Mouse (Mus musculus) urinary bladder, adult 2 months (tissue): ENCODE data around the gene 1700017N19Rik. TPM values are rescaled to one million over a fixed set of nuclear protein-coding genes. Genes with fewer than 3 reads are reported as not detected.

ENCODE experiments used
- DNase-seq: peaks from one replicate; pipeline ENCODE4 v3.0.0; 2022; ENCODE audit warnings: low spot score
- polyA plus RNA-seq: library from polyadenylated mRNA; depleted of rRNA; stranded (reverse); fragments of >200 nt; gene quantifications from 2 replicates; pipeline ENCODE4 v1.2.3, GENCODE M21; 2012; rRNA removed

1700017N19Rik gene
- polyA plus RNA-seq, 1 experiment, result not detected

DNA sequence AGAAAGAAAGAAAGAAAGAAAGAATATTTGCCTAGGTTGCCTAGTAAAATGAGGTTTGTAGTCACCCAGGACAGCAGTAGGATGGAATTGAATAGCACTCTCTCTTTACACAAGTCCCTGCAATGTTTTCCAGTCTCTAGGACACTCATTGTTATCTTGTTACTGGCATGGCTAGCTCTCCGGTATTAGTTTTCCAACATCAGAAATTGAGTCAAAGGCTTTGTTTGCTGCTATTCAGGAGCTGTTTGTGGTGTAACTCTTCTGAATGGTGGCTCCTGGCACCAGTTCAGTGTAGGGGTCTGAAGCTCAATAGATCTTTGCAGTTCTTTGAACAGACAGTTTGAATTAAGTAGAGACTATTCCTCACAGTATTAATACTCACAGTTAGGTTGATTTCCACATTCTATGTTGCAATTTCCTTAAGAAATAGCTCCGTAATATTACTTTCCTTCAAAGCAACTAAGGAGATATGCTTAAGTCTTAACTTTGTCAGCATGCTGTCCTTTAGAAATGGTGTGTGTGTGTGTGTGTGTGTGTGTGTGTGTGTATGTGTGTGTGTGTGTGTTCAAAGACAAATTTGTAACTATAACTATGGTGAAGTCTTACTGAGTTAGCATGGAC lies 71.8 kb downstream of the 1700017N19Rik start:
- no peak for DNase-seq

Other genes with a start within 250 kb of the 1700017N19Rik start
- not detected in 2 replicates for gene Gm4302, start 249.6 kb upstream of the 1700017N19Rik start, polyA plus RNA-seq
- gene Gm4303, start 244.5 kb upstream of the 1700017N19Rik start, polyA plus RNA-seq, result not detected in 2 replicates
- gene Gm4305, start 239.4 kb upstream of the 1700017N19Rik start, polyA plus RNA-seq, result not detected in 2 replicates
- gene Gm4307, start 229.1 kb upstream of the 1700017N19Rik start, polyA plus RNA-seq, result not detected in 2 replicates
- gene Gm4312, start 207.9 kb upstream of the 1700017N19Rik start, polyA plus RNA-seq, result not detected in 2 replicates
- gene Tmtc3, start 103.1 kb upstream of the 1700017N19Rik start, polyA plus RNA-seq, result 16.8 and 17.2 TPM in 2 replicates
- gene Cep290, start 102.9 kb upstream of the 1700017N19Rik start, polyA plus RNA-seq, result 6.5 and 6.8 TPM in 2 replicates
- gene 4930430F08Rik, start 61 bp upstream of the 1700017N19Rik start, polyA plus RNA-seq, result 11.8 and 12.3 TPM in 2 replicates